Mouse (Mus musculus) limb, embryonic 11.5 days (tissue): ENCODE data around the gene Matn1. TPM values are rescaled to one million over a fixed set of nuclear protein-coding genes. Genes with fewer than 3 reads are reported as not detected.
A peak's percentile ranks its signal among the peaks of the same experiment; 100 is the strongest.

Experiments used
- ATAC-seq: fragments of 200-750 bp; cut with Nextera tagmentation; 2 replicates; pipeline ENCODE4 v1.8.0; 2017; ENCODE audit warnings: low read depth; ENCODE audit not compliant: insufficient number of reproducible peaks, low FRiP score, low TSS enrichment
- DNase-seq: peaks from one replicate; pipeline ENCODE4 v3.0.0-alpha.2; 2015; ENCODE audit warnings: low spot score
- H3K27ac ChIP-seq: fragments of 300-500 bp; sonication (generic); replicated peaks from 2 replicates; pipeline ENCODE4 v1.5.1; 2014; ENCODE audit warnings: low read depth, mild to moderate bottlenecking, low read length
- H3K27me3 ChIP-seq: fragments of 300-500 bp; sonication (generic); 2 replicates; pipeline ENCODE4 v1.6.1; 2014; ENCODE audit warnings: mild to moderate bottlenecking, low read length, mixed read lengths; ENCODE audit not compliant: control insufficient read depth, insufficient read depth
- H3K36me3 ChIP-seq: fragments of 300-500 bp; sonication (generic); 2 replicates; pipeline ENCODE4 v1.6.1; 2014; ENCODE audit warnings: mild to moderate bottlenecking, low read length, moderate library complexity, mixed read lengths; ENCODE audit not compliant: control insufficient read depth, insufficient read depth
- H3K4me1 ChIP-seq: fragments of 300-500 bp; sonication (generic); 2 replicates; pipeline ENCODE4 v1.6.1; 2014; ENCODE audit warnings: low read length, mixed read lengths; ENCODE audit not compliant: control insufficient read depth, insufficient read depth
- H3K4me2 ChIP-seq: fragments of 300-500 bp; sonication (generic); 2 replicates; pipeline ENCODE4 v1.6.1; 2014; ENCODE audit warnings: low read depth, mild to moderate bottlenecking, moderate library complexity; ENCODE audit not compliant: severe bottlenecking
- H3K4me3 ChIP-seq: fragments of 300-500 bp; sonication (generic); 2 replicates; pipeline ENCODE4 v1.5.1; 2014; ENCODE audit warnings: low read depth, low read length
- H3K9ac ChIP-seq: fragments of 300-500 bp; sonication (generic); 2 replicates; pipeline ENCODE4 v1.6.1; 2014; ENCODE audit warnings: mild to moderate bottlenecking, low read length
- H3K9me3 ChIP-seq: fragments of 300-500 bp; sonication (generic); 2 replicates; pipeline ENCODE4 v1.6.1; 2016; ENCODE audit warnings: low read length; ENCODE audit not compliant: control insufficient read depth
- WGBS: fragments of 180-500 bp; shearing (Covaris S2); extraction: QIAGEN DNeasy Blood & Tissue Kit; methylation state at CpG from one replicate; pipeline ENCODE4 v1.1.7; 2014; 5-methylcytosine and 5-hydroxymethylcytosine counted together
- polyA plus RNA-seq: library from polyadenylated mRNA; unstranded; fragments of >200 nt; fragmentation: Nextera tagmentation; extraction: Ambion mirVana; gene quantifications from 2 replicates; pipeline ENCODE4 v1.2.1, GENCODE M21; 2014

Matn1 gene
- 1.6 and 2.0 TPM in 2 replicates for polyA plus RNA-seq

GRCm38 (mm10) chr4:130944112-130944511 lies at the start of gene Matn1:
TSS of gene Matn1 (plus strand) at chr4:130944385.
- Histone ChIP-seq H3K4me1 (peaks cover 5% of the 10 kb centered on the region; the same call in 1 of the 2 replicates), H3K9ac (no peak within 1 kb of the TSS), H3K9me3 (no peaks in the 10 kb centered on the region), H3K4me2 (no peak within 1 kb of the TSS), H3K27me3 (no peaks in the 10 kb centered on the region), H3K36me3 (no peaks in the 10 kb centered on the region), H3K4me3 (no peak within 1 kb of the TSS), H3K27ac (no peak within 1 kb of the TSS)
- no peak for DNase-seq
- WGBS = 35% methylated on average over 6 of the region's 6 CpGs
- ATAC-seq = no peak

GRCm38 (mm10) chr4:130895701-130896100 lies 48.5 kb upstream of the Matn1 start:
- Histone ChIP-seq H3K27ac (no peak overlapping the region), H3K36me3 (no peaks in the 10 kb centered on the region), H3K4me1 (peaks cover 2% of the 10 kb centered on the region; the same call in 1 of the 2 replicates), H3K9me3 (no peaks in the 10 kb centered on the region), H3K9ac (no peak overlapping the region), H3K27me3 (no peaks in the 10 kb centered on the region), H3K4me3 (no peak overlapping the region), H3K4me2 (no peak overlapping the region)
- ATAC-seq = no peak
- DNase-seq = no peak
- 94% methylated on average over 6 of the region's 6 CpGs for WGBS

- DNase-seq (peak; percentile 70), ATAC-seq (no peak)
- H3K27ac ChIP-seq = no peak overlapping the region
- H3K4me3 ChIP-seq = no peak overlapping the region
- no peak overlapping the region for H3K9ac ChIP-seq
- no peak overlapping the region for H3K4me2 ChIP-seq
- 75% methylated on average over 2 of the region's 2 CpGs for WGBS
- H3K36me3 ChIP-seq = no peaks in the 10 kb centered on the region
- peaks cover 5% of the 10 kb centered on the region; the same call in 1 of the 2 replicates for H3K4me1 ChIP-seq
- H3K27me3 ChIP-seq = no peaks in the 10 kb centered on the region
- no peaks in the 10 kb centered on the region for H3K9me3 ChIP-seq
Observed at GRCm38 (mm10) chr4:130896372-130896771, 47.8 kb upstream of the Matn1 start.

- no peak overlapping the region for H3K9ac ChIP-seq
- no peak overlapping the region for H3K27ac ChIP-seq
- no peaks in the 10 kb centered on the region for H3K27me3 ChIP-seq
- ATAC-seq (no peak), DNase-seq (no peak)
- H3K4me1 ChIP-seq = peaks cover 9% of the 10 kb centered on the region; the same call in 1 of the 2 replicates
- no peaks in the 10 kb centered on the region for H3K36me3 ChIP-seq
- no peak overlapping the region for H3K4me2 ChIP-seq
- no peak overlapping the region for H3K4me3 ChIP-seq
- WGBS = 76% methylated on average over 3 of the region's 3 CpGs
- H3K9me3 ChIP-seq = no peaks in the 10 kb centered on the region
Observed at GRCm38 (mm10) chr4:130899383-130899781, 44.8 kb upstream of the Matn1 start.

- Histone ChIP-seq H3K36me3 (no peaks in the 10 kb centered on the region), H3K9ac (0 out of 2 replicates have a peak overlapping the region, but pooled peaks have one; percentile 14), H3K27me3 (no peaks in the 10 kb centered on the region), H3K9me3 (no peaks in the 10 kb centered on the region), H3K27ac (no peak overlapping the region), H3K4me3 (no peak overlapping the region), H3K4me1 (peaks cover 14% of the 10 kb centered on the region), H3K4me2 (no peak overlapping the region)
- ATAC-seq = no peak
- DNase-seq = no peak
- WGBS = 79% methylated on average over 6 of the region's 6 CpGs
Observed at GRCm38 (mm10) chr4:130899782-130900427, 44.3 kb upstream of the Matn1 start.

- no peak for ATAC-seq
- H3K27me3 ChIP-seq = no peaks in the 10 kb centered on the region
- 26% methylated on average over 7 of the region's 7 CpGs for WGBS
- H3K4me2 ChIP-seq = no peak overlapping the region
- H3K36me3 ChIP-seq = no peaks in the 10 kb centered on the region
- H3K9me3 ChIP-seq = no peaks in the 10 kb centered on the region
- no peak overlapping the region for H3K4me3 ChIP-seq
- peak; percentile 51 for DNase-seq
- peaks cover 22% of the 10 kb centered on the region for H3K4me1 ChIP-seq
- H3K27ac ChIP-seq = 0 out of 2 replicates have a peak overlapping the region, but pooled peaks have one; percentile 30
- H3K9ac ChIP-seq = peak overlapping the region; percentile 12; the same call in 1 of the 2 replicates
Observed at GRCm38 (mm10) chr4:130900746-130901145, 43.4 kb upstream of the Matn1 start.

- Histone ChIP-seq H3K4me3 (no peak overlapping the region), H3K4me1 (peaks cover 31% of the 10 kb centered on the region), H3K4me2 (no peak overlapping the region), H3K27me3 (no peaks in the 10 kb centered on the region), H3K36me3 (no peaks in the 10 kb centered on the region), H3K27ac (no peak overlapping the region), H3K9ac (no peak overlapping the region), H3K9me3 (no peaks in the 10 kb centered on the region)
- ATAC-seq (no peak), DNase-seq (no peak)
- WGBS = 52% methylated on average over 8 of the region's 8 CpGs
Observed at GRCm38 (mm10) chr4:130902289-130902781, 41.9 kb upstream of the Matn1 start.

- ATAC-seq = no peak
- Histone ChIP-seq H3K27ac (no peak overlapping the region; the same call in 1 of the 2 replicates), H3K27me3 (no peaks in the 10 kb centered on the region), H3K4me2 (no peak overlapping the region), H3K4me3 (no peak overlapping the region), H3K4me1 (peaks cover 31% of the 10 kb centered on the region), H3K36me3 (no peaks in the 10 kb centered on the region), H3K9me3 (no peaks in the 10 kb centered on the region), H3K9ac (no peak overlapping the region)
- 80% methylated on average over 7 of the region's 7 CpGs for WGBS
- no peak for DNase-seq
Observed at GRCm38 (mm10) chr4:130905025-130905424, 39.2 kb upstream of the Matn1 start.
